Mouse (Mus musculus) hindbrain, embryonic 10.5 days (tissue): ENCODE results near the gene Dvl2. TPM values are rescaled to one million over a fixed set of nuclear protein-coding genes. Genes with fewer than 3 reads are reported as not detected.
"Not testable (repeated sequence)": the region's sequence is repeated elsewhere in the genome, so short reads cannot be mapped to it uniquely, and the experiment has no call there.

Experiments used
- DNase-seq: peaks from one replicate; pipeline ENCODE4 v3.0.0-alpha.2; 2017; ENCODE audit warnings: low spot score
- H3K27ac ChIP-seq: fragments of 300-500 bp; sonication (generic); 2 replicates; pipeline ENCODE4 v1.5.1; 2016; ENCODE audit warnings: mild to moderate bottlenecking, moderate library complexity
- H3K27me3 ChIP-seq: fragments of 300-500 bp; sonication (generic); 2 replicates; pipeline ENCODE4 v1.6.1; 2016; ENCODE audit warnings: mild to moderate bottlenecking; ENCODE audit not compliant: poor library complexity, insufficient read depth, severe bottlenecking
- H3K36me3 ChIP-seq: fragments of 300-500 bp; sonication (generic); 2 replicates; pipeline ENCODE4 v1.6.1; 2016; ENCODE audit warnings: mild to moderate bottlenecking, moderate library complexity
- H3K4me1 ChIP-seq: fragments of 300-500 bp; sonication (generic); replicated peaks from 2 replicates; pipeline ENCODE4 v1.6.1; 2016; ENCODE audit warnings: mild to moderate bottlenecking
- H3K4me3 ChIP-seq: fragments of 300-500 bp; sonication (generic); 2 replicates; pipeline ENCODE4 v1.5.1; 2016; ENCODE audit warnings: mild to moderate bottlenecking, moderate library complexity
- H3K9me3 ChIP-seq: fragments of 300-500 bp; sonication (generic); 2 replicates; pipeline ENCODE4 v1.6.1; 2016; ENCODE audit warnings: mild to moderate bottlenecking, moderate library complexity
- WGBS: fragments of 180-500 bp; shearing (Covaris S2); methylation state at CpG from one replicate; pipeline ENCODE4 v1.1.7; 2016; 5-methylcytosine and 5-hydroxymethylcytosine counted together
- polyA plus RNA-seq: library from polyadenylated mRNA; unstranded; fragments of >200 nt; fragmentation: Nextera tagmentation; extraction: Ambion mirVana; gene quantifications from 2 replicates; pipeline ENCODE4 v1.2.1, GENCODE M21; 2016

Gene Dvl2
- 50.3 and 51.8 TPM in 2 replicates for polyA plus RNA-seq

GRCm38 (mm10) chr11:70000396-70000898 lies at the start of gene Dvl2:
Gene Dvl2 (plus strand): TSS chr11:70000595.
- under 1% methylated on average over 48 of the region's 48 CpGs for WGBS
- H3K27me3 ChIP-seq = no peaks in the 10 kb centered on the region
- peak within 1 kb of the TSS; percentile 95 for H3K27ac ChIP-seq
- H3K9me3 ChIP-seq = no peaks in the 10 kb centered on the region
- peaks cover 52% of the 10 kb centered on the region for H3K36me3 ChIP-seq
- peak within 1 kb of the TSS; percentile 99 for H3K4me3 ChIP-seq
- DNase-seq = peak; percentile 95
- H3K4me1 ChIP-seq = peaks cover 59% of the 10 kb centered on the region

GRCm38 (mm10) chr11:69950807-69951459 lies 49.5 kb upstream of the Dvl2 start:
- H3K9me3 ChIP-seq = no peaks in the 10 kb centered on the region
- H3K27me3 ChIP-seq = peaks cover 10% of the 10 kb centered on the region
- H3K27ac ChIP-seq = no peak overlapping the region
- H3K4me3 ChIP-seq = no peak overlapping the region
- H3K36me3 ChIP-seq = peaks cover 5% of the 10 kb centered on the region
- 44% methylated on average over 4 of the region's 4 CpGs for WGBS
- peak; percentile 24 for DNase-seq
- H3K4me1 ChIP-seq = peaks cover 29% of the 10 kb centered on the region

GRCm38 (mm10) chr11:69952274-69952673 lies 48.1 kb upstream of the Dvl2 start:
- no peak for DNase-seq
- 37% methylated on average over 1 of the region's 1 CpGs for WGBS
- no peaks in the 10 kb centered on the region for H3K9me3 ChIP-seq

GRCm38 (mm10) chr11:69953267-69953915 lies 47.0 kb upstream of the Dvl2 start:
- H3K9me3 ChIP-seq = no peaks in the 10 kb centered on the region
- no peak for DNase-seq
- H3K4me3 ChIP-seq = no peak overlapping the region
- no peak overlapping the region for H3K27ac ChIP-seq
- H3K27me3 ChIP-seq = peaks cover 10% of the 10 kb centered on the region
- H3K36me3 ChIP-seq = no peaks in the 10 kb centered on the region
- H3K4me1 ChIP-seq = peaks cover 7% of the 10 kb centered on the region
- 68% methylated on average over 11 of the region's 11 CpGs for WGBS

More at GRCm38 (mm10) chr11:69952274-69952673, 48.1 kb upstream of the Dvl2 start:
- no peak overlapping the region for H3K27ac ChIP-seq
- H3K36me3 ChIP-seq = no peaks in the 10 kb centered on the region
- peaks cover 10% of the 10 kb centered on the region for H3K27me3 ChIP-seq
- H3K4me3 ChIP-seq = no peak overlapping the region
- peaks cover 18% of the 10 kb centered on the region for H3K4me1 ChIP-seq

GRCm38 (mm10) chr11:69955618-69956017 lies 44.8 kb upstream of the Dvl2 start:
- not testable (repeated sequence) for H3K27ac ChIP-seq, H3K9me3 ChIP-seq, DNase-seq, H3K36me3 ChIP-seq, H3K4me3 ChIP-seq, H3K4me1 ChIP-seq
- WGBS = 81% methylated on average over 4 of the region's 4 CpGs
- peaks cover 18% of the 10 kb centered on the region for H3K27me3 ChIP-seq

- no peaks in the 10 kb centered on the region for H3K4me1 ChIP-seq
- peaks cover 16% of the 10 kb centered on the region; the same call in 1 of the 2 replicates for H3K27me3 ChIP-seq
- no peak overlapping the region for H3K4me3 ChIP-seq
- H3K27ac ChIP-seq = no peak overlapping the region
- 65% methylated on average over 1 of the region's 1 CpGs for WGBS
- DNase-seq = no peak
- no peaks in the 10 kb centered on the region for H3K36me3 ChIP-seq
- no peaks in the 10 kb centered on the region for H3K9me3 ChIP-seq
Measured at GRCm38 (mm10) chr11:69956218-69956617, 44.2 kb upstream of the Dvl2 start.

- no peaks in the 10 kb centered on the region for H3K36me3 ChIP-seq
- no peaks in the 10 kb centered on the region for H3K9me3 ChIP-seq
- peaks cover 57% of the 10 kb centered on the region for H3K27me3 ChIP-seq
- WGBS = 27% methylated on average over 5 of the region's 5 CpGs
- no peak overlapping the region for H3K27ac ChIP-seq
- no peak overlapping the region for H3K4me3 ChIP-seq
- peaks cover 5% of the 10 kb centered on the region for H3K4me1 ChIP-seq
- no peak for DNase-seq
Measured at GRCm38 (mm10) chr11:69960616-69961015, 39.8 kb upstream of the Dvl2 start.

GRCm38 (mm10) chr11:69961841-69962240 lies 38.6 kb upstream of the Dvl2 start:
- Histone ChIP-seq H3K36me3 (no peaks in the 10 kb centered on the region), H3K9me3 (no peaks in the 10 kb centered on the region), H3K4me1 (peaks cover 15% of the 10 kb centered on the region), H3K4me3 (no peak overlapping the region), H3K27ac (no peak overlapping the region), H3K27me3 (peaks cover 69% of the 10 kb centered on the region)
- WGBS = 55% methylated on average over 5 of the region's 5 CpGs
- DNase-seq = no peak

GRCm38 (mm10) chr11:69964650-69965270 lies 35.6 kb upstream of the Dvl2 start, which contains the start of gene Cldn7:
Gene Cldn7 (plus strand): TSS chr11:69964779.
- H3K27ac ChIP-seq = peak within 1 kb of the TSS; percentile 71
- peaks cover 17% of the 10 kb centered on the region for H3K4me1 ChIP-seq
- H3K9me3 ChIP-seq = no peaks in the 10 kb centered on the region
- H3K27me3 ChIP-seq = peaks cover 83% of the 10 kb centered on the region
- peak; percentile 15 for DNase-seq
- 10% methylated on average over 24 of the region's 24 CpGs for WGBS
- peak within 1 kb of the TSS; percentile 45 for H3K4me3 ChIP-seq
- peaks cover 24% of the 10 kb centered on the region for H3K36me3 ChIP-seq

- Histone ChIP-seq H3K4me3 (peak overlapping the region; percentile 45), H3K27ac (peak overlapping the region; percentile 75), H3K36me3 (peaks cover 30% of the 10 kb centered on the region), H3K4me1 (peaks cover 17% of the 10 kb centered on the region), H3K9me3 (no peaks in the 10 kb centered on the region), H3K27me3 (peaks cover 78% of the 10 kb centered on the region)
- WGBS = 2% methylated on average over 49 of the region's 49 CpGs
- peak; percentile 36 for DNase-seq
Measured at GRCm38 (mm10) chr11:69965271-69966005, 35.0 kb upstream of the Dvl2 start.

- peaks cover 76% of the 10 kb centered on the region for H3K27me3 ChIP-seq
- H3K27ac ChIP-seq = peak overlapping the region; percentile 75
- peaks cover 35% of the 10 kb centered on the region for H3K36me3 ChIP-seq
- 2% methylated on average over 59 of the region's 59 CpGs for WGBS
- peak overlapping the region; percentile 45 for H3K4me3 ChIP-seq
- no peaks in the 10 kb centered on the region for H3K9me3 ChIP-seq
- peaks cover 17% of the 10 kb centered on the region for H3K4me1 ChIP-seq
- DNase-seq = peak; percentile 48
Measured at GRCm38 (mm10) chr11:69966006-69966859, 34.2 kb upstream of the Dvl2 start.
